Mouse (Mus musculus): Measurements from ENCODE around the gene Ppp4r2.

The Ppp4r2 gene

GRCm38 (mm10) chr6:100895183-100895582 lies 61.8 kb downstream of the Ppp4r2 start:
- no peak for TF ChIP-seq GATA4 (IDR thresholded peaks at IDR 0.05; ENCODE audit: insufficient replicate concordance, low read length)

- no peak for TF ChIP-seq GATA4 (IDR thresholded peaks at IDR 0.05; ENCODE audit: insufficient replicate concordance, low read length)
Observed at GRCm38 (mm10) chr6:100896883-100897282, 63.5 kb downstream of the Ppp4r2 start.

- TF ChIP-seq GATA4 (IDR thresholded peaks at IDR 0.05; ENCODE audit: insufficient replicate concordance, low read length): no peak
Observed at GRCm38 (mm10) chr6:100904463-100904862, 71.0 kb downstream of the Ppp4r2 start.

- TF ChIP-seq GATA4 (IDR thresholded peaks at IDR 0.05; ENCODE audit: insufficient replicate concordance, low read length): no peak
Observed at GRCm38 (mm10) chr6:100910136-100910675, 76.8 kb downstream of the Ppp4r2 start.

Data from liver, adult (tissue).